Mouse (Mus musculus) ES-E14 (cell line): ENCODE data around the gene Slc39a11. TPM values are rescaled to one million over a fixed set of nuclear protein-coding genes. Genes with fewer than 3 reads are reported as not detected.

Experiments
- DNase-seq: peaks from one replicate; pipeline ENCODE4 v3.0.0-alpha.2; 2013; ENCODE audit warnings: low read depth, low spot score
- H3K27ac ChIP-seq: 2 replicates; pipeline ENCODE4 v1.5.1; 2012; ENCODE audit warnings: low read depth, mild to moderate bottlenecking, low read length, moderate library complexity, mixed read lengths; ENCODE audit not compliant: poor library complexity, insufficient read depth, severe bottlenecking
- H3K36me3 ChIP-seq: 2 replicates; pipeline ENCODE4 v1.6.1; 2012; ENCODE audit warnings: mild to moderate bottlenecking, low read length, moderate library complexity, mixed read lengths; ENCODE audit not compliant: control insufficient read depth, poor library complexity, insufficient read depth, severe bottlenecking
- H3K4me1 ChIP-seq, 2 experiments: fragments of 150-350 bp in 1 of 2; sonication (generic) in 1 of 2; 2 replicates each; pipeline ENCODE4 v1.6.1; 2012; ENCODE audit warnings: low read length in 2 of 2, mild to moderate bottlenecking in 1 of 2, mixed read lengths in 1 of 2; ENCODE audit not compliant: control insufficient read depth in 2 of 2, insufficient read depth in 2 of 2, poor library complexity in 1 of 2
- H3K4me3 ChIP-seq, 2 experiments: fragments of 150-350 bp in 1 of 2; sonication (generic) in 1 of 2; 2 replicates each; pipeline ENCODE4 v1.5.1; 2012; ENCODE audit warnings: low read length in 2 of 2, low read depth in 1 of 2, mild to moderate bottlenecking in 1 of 2, mixed read lengths in 1 of 2; ENCODE audit not compliant: insufficient read depth in 1 of 2, poor library complexity in 1 of 2, severe bottlenecking in 1 of 2
- H3K9ac ChIP-seq: 2 replicates; pipeline ENCODE4 v1.6.1; 2012; ENCODE audit warnings: low read depth, mild to moderate bottlenecking, low read length, mixed read lengths; ENCODE audit not compliant: poor library complexity, insufficient read depth, severe bottlenecking
- H3K9me3 ChIP-seq: fragments of 150-350 bp; sonication (generic); 2 replicates; pipeline ENCODE4 v1.6.1; 2012; ENCODE audit warnings: low read depth, mild to moderate bottlenecking, low read length; ENCODE audit not compliant: control insufficient read depth, insufficient read depth
- CHD2 ChIP-seq: IDR thresholded peaks from 2 replicates; pipeline ENCODE4 v1.6.1; 2014; ENCODE audit warnings: mild to moderate bottlenecking, low read depth, low read length, inconsistent platforms
- HCFC1 ChIP-seq: IDR thresholded peaks from 2 replicates; pipeline ENCODE4 v1.6.1; 2012; ENCODE audit warnings: low read length, inconsistent platforms, borderline replicate concordance; ENCODE audit not compliant: insufficient read depth
- MAFK ChIP-seq: IDR thresholded peaks from 2 replicates; pipeline ENCODE4 v1.6.1; 2014; ENCODE audit warnings: mild to moderate bottlenecking, low read depth, low read length, inconsistent platforms; ENCODE audit not compliant: insufficient read depth
- ZC3H11A ChIP-seq: IDR thresholded peaks from 2 replicates; pipeline ENCODE4 v1.6.1; 2012; ENCODE audit warnings: low read depth, mild to moderate bottlenecking, inconsistent platforms, low read length, borderline replicate concordance
- ZNF384 ChIP-seq: IDR thresholded peaks from 2 replicates; pipeline ENCODE4 v1.6.1; 2012; ENCODE audit warnings: low read depth, low read length, inconsistent platforms
- in situ Hi-C, 2 experiments: fragments of 600-800 bp; cut with MboI; formaldehyde crosslinking; loops; one replicate each; pipeline ENCODE4 v1.15.1; 2025; ENCODE audit warnings: low sequenced_read_pairs in 2 of 2, inconsistent platforms in 1 of 2; ENCODE audit not compliant: unreplicated experiment in 2 of 2
- total RNA-seq: library from RNA; depleted of rRNA; stranded (reverse); fragments of 300-350 nt; gene quantifications from 2 replicates; pipeline ENCODE4 v1.2.3, GENCODE M21; 2012

The Slc39a11 gene
- total RNA-seq, 1 experiment, result 17.0 TPM

- DNase-seq, result no peak
- Histone ChIP-seq H3K9ac (no peak overlapping the region), H3K4me1 (no peaks in the 10 kb centered on the region), H3K36me3 (no peaks in the 10 kb centered on the region), H3K9me3 (no peaks in the 10 kb centered on the region), H3K27ac (no peak overlapping the region), H3K4me3 (no peak overlapping the region)
- in situ Hi-C loops, result no loop called here
- TF ChIP-seq ZC3H11A (no peak), ZNF384 (no peak), MAFK (no peak), CHD2 (no peak), HCFC1 (no peak)
Observed at GRCm38 (mm10) chr11:113471936-113472335, 177.9 kb downstream of the Slc39a11 start.

GRCm38 (mm10) chr11:113469919-113470785 lies 179.7 kb downstream of the Slc39a11 start:
- no peak overlapping the region for H3K4me3 ChIP-seq
- no peak overlapping the region for H3K9ac ChIP-seq
- H3K9me3 ChIP-seq, result no peaks in the 10 kb centered on the region
- H3K36me3 ChIP-seq, result no peaks in the 10 kb centered on the region
- H3K27ac ChIP-seq, result no peak overlapping the region; the same call in 1 of the 2 replicates
- TF ChIP-seq CHD2 (no peak), ZNF384 (no peak), HCFC1 (no peak), ZC3H11A (no peak), MAFK (no peak)
- in situ Hi-C loops, result no loop called here
- no peaks in the 10 kb centered on the region for H3K4me1 ChIP-seq
- DNase-seq, result no peak

- Histone ChIP-seq H3K9ac (no peak overlapping the region), H3K4me3 (no peak overlapping the region), H3K4me1 (no peaks in the 10 kb centered on the region), H3K36me3 (no peaks in the 10 kb centered on the region), H3K9me3 (no peaks in the 10 kb centered on the region), H3K27ac (no peak overlapping the region)
- in situ Hi-C loops, result no loop called here
- TF ChIP-seq MAFK (no peak), HCFC1 (no peak), ZNF384 (no peak), CHD2 (no peak), ZC3H11A (no peak)
- no peak for DNase-seq
Observed at GRCm38 (mm10) chr11:113468016-113468415, 181.9 kb downstream of the Slc39a11 start.

- DNase-seq, result no peak
- H3K27ac ChIP-seq, result no peak overlapping the region
Observed at GRCm38 (mm10) chr11:113467313-113467811, 182.5 kb downstream of the Slc39a11 start.

More at GRCm38 (mm10) chr11:113467313-113467811, 182.5 kb downstream of the Slc39a11 start:
- TF ChIP-seq CHD2 (no peak), ZNF384 (no peak), HCFC1 (no peak), ZC3H11A (no peak), MAFK (no peak)
- Histone ChIP-seq H3K36me3 (no peaks in the 10 kb centered on the region), H3K4me3 (no peak overlapping the region), H3K9ac (no peak overlapping the region), H3K9me3 (no peaks in the 10 kb centered on the region), H3K4me1 (no peaks in the 10 kb centered on the region)
- in situ Hi-C loops, result no loop called here
